Comparison of ENCODE assay signal across 8 mouse cellular contexts in genomic region chr7:80186021-80186420, GRCm38 (mm10). TPM values are rescaled to one million over a fixed set of nuclear protein-coding genes. Genes with fewer than 3 reads are reported as not detected.
DNase-seq lines count a peak whose midpoint lies in the region; ATAC-seq and TF ChIP-seq lines count a peak whose summit lies in the region.

No protein-coding gene starts in this region.

- TF ChIP-seq CTCF in lung, embryonic 14.5 days (IDR thresholded peaks at IDR 0.05; ENCODE audit: low read depth), result no peak

- H3K4me3 ChIP-seq in lung, embryonic 14.5 days (ENCODE audit: low read depth, low read length), result peak overlapping the region; percentile 57
- H3K4me3 ChIP-seq in heart, embryonic 13.5 days, result peak overlapping the region; percentile 59
- peak overlapping the region; percentile 63 for H3K4me3 ChIP-seq in myocyte

- peak overlapping the region; percentile 85 for H3K4me2 ChIP-seq in lung, embryonic 14.5 days
- H3K4me2 ChIP-seq in heart, embryonic 13.5 days, result peak overlapping the region; percentile 72
- peak overlapping the region; percentile 98 for H3K4me2 ChIP-seq in myocyte (ENCODE audit: low read depth)

- H3K4me1 ChIP-seq in lung, embryonic 14.5 days (ENCODE audit: insufficient read depth), result peaks cover 9% of the 10 kb centered on the region; the same call in 1 of the 2 replicates
- H3K4me1 ChIP-seq in heart, embryonic 13.5 days, result peaks cover 70% of the 10 kb centered on the region

- ATAC-seq in lung, embryonic 14.5 days (ENCODE audit: insufficient read depth), result no peak; the same call in 1 of the 2 replicates
- peak; percentile 26; the same call in 1 of the 2 replicates for ATAC-seq in heart, embryonic 13.5 days (ENCODE audit: extremely low read depth, insufficient number of reproducible peaks, low FRiP score, low TSS enrichment)

- 10% methylated on average over 8 of the region's 8 CpGs for WGBS in lung, embryonic 14.5 days
- WGBS in heart, embryonic 13.5 days, result 0% methylated on average over 8 of the region's 8 CpGs

- peak overlapping the region; percentile 29 for H3ac ChIP-seq in myocyte (ENCODE audit: control insufficient read depth, insufficient read length)

- H3K27me3 ChIP-seq in lung, embryonic 14.5 days (ENCODE audit: insufficient read depth, low read length), result no peaks in the 10 kb centered on the region
- peaks cover 35% of the 10 kb centered on the region for H3K27me3 ChIP-seq in heart, embryonic 13.5 days (replicated peaks)
- no peaks in the 10 kb centered on the region for H3K27me3 ChIP-seq in myocyte (ENCODE audit: control insufficient read depth, insufficient read depth, insufficient read length)

- no peak for TF ChIP-seq POLR2A in myocyte (IDR thresholded peaks at IDR 0.05; ENCODE audit: insufficient read length, low read depth)

- H3K27ac ChIP-seq in lung, embryonic 14.5 days (ENCODE audit: low read depth), result peak overlapping the region; percentile 67; the same call in 1 of the 2 replicates
- peak overlapping the region; percentile 91 for H3K27ac ChIP-seq in heart, embryonic 13.5 days (replicated peaks)

- H3K36me3 ChIP-seq in lung, embryonic 14.5 days (ENCODE audit: insufficient read depth), result no peaks in the 10 kb centered on the region
- H3K36me3 ChIP-seq in heart, embryonic 13.5 days, result no peaks in the 10 kb centered on the region; the same call in 1 of the 2 replicates
- no peaks in the 10 kb centered on the region for H3K36me3 ChIP-seq in myocyte (ENCODE audit: control insufficient read depth, insufficient read depth)

- H3K79me2 ChIP-seq in myocyte (ENCODE audit: control insufficient read depth, insufficient read depth), result peaks cover 35% of the 10 kb centered on the region

- no peak for DNase-seq in lung, embryonic 14.5 days
- no peak for DNase-seq in lung, postnatal 4 days
- peak; percentile 33 for DNase-seq in embryo, embryonic 11 days
- peak; percentile 81 for DNase-seq in kidney, postnatal 10 days
- DNase-seq in right cerebral cortex, postnatal 36 days (ENCODE audit: low spot score in 2 of 2), result no peak
- no peak for DNase-seq in cerebellum, adult 8-10 months

- peak overlapping the region; percentile 54 for H3K9ac ChIP-seq in lung, embryonic 14.5 days
- peak overlapping the region; percentile 77 for H3K9ac ChIP-seq in heart, embryonic 13.5 days

- H3K9me3 ChIP-seq in lung, embryonic 14.5 days (ENCODE audit: low read depth, low read length), result no peaks in the 10 kb centered on the region
- H3K9me3 ChIP-seq in heart, embryonic 13.5 days, result no peaks in the 10 kb centered on the region

TF ChIP-seq in myocyte, 11 proteins besides CTCF, POLR2A, EP300 and RAD21:
- peak; percentile 66 for TF ChIP-seq SRF (IDR thresholded peaks at IDR 0.05; ENCODE audit: control insufficient read depth, insufficient read length, low read depth)
- TF ChIP-seq TCF12 (IDR thresholded peaks at IDR 0.05; ENCODE audit: insufficient read depth, poor library complexity, severe bottlenecking), result no peak
- TF ChIP-seq TCF3 (IDR thresholded peaks at IDR 0.05; ENCODE audit: insufficient read length, low read depth), result no peak
- no peak for TF ChIP-seq MAX (IDR thresholded peaks at IDR 0.05; ENCODE audit: low read depth)
- no peak for TF ChIP-seq E2F4 (IDR thresholded peaks at IDR 0.05; ENCODE audit: insufficient read depth)
- TF ChIP-seq REST (IDR thresholded peaks at IDR 0.05; ENCODE audit: insufficient read depth, insufficient read length), result no peak
- no peak for TF ChIP-seq CEBPB (IDR thresholded peaks at IDR 0.05; ENCODE audit: insufficient read depth, poor library complexity, severe bottlenecking)
- no peak for TF ChIP-seq MYOG (IDR thresholded peaks at IDR 0.05; ENCODE audit: control insufficient read depth in 1 of 3, insufficient read depth in 1 of 3, insufficient read length in 2 of 3, low read depth in 2 of 3)
- no peak for TF ChIP-seq USF1 (IDR thresholded peaks at IDR 0.05; ENCODE audit: low read depth)
TF ChIP-seq in myocyte: peak in this region for 1.

RNA-seq across cellular contexts. Expression of gene Sema4b, which starts 0.6 kb away (rescaled TPM):
- polyA plus RNA-seq in lung, embryonic 14.5 days (2014; fragmentation: Nextera tagmentation; extraction: Ambion mirVana), result 11.9 and 12.8 TPM in 2 replicates
- 9.9 and 11.3 TPM in 2 replicates for polyA plus RNA-seq in heart, embryonic 13.5 days (2015; fragmentation: Nextera tagmentation; extraction: Ambion mirVana)
- polyA plus RNA-seq in myocyte (2012; fragmentation: generic; extraction: Trizol), result 11.4 TPM

RNA-seq across cellular contexts. Expression of gene Cib1, which starts 46.6 kb away (rescaled TPM):
- polyA plus RNA-seq in lung, embryonic 14.5 days (2014; fragmentation: Nextera tagmentation; extraction: Ambion mirVana), result 66.4 and 67.4 TPM in 2 replicates
- 54.2 and 57.9 TPM in 2 replicates for polyA plus RNA-seq in heart, embryonic 13.5 days (2015; fragmentation: Nextera tagmentation; extraction: Ambion mirVana)
- 98.7 TPM for polyA plus RNA-seq in myocyte (2012; fragmentation: generic; extraction: Trizol)

RNA-seq across cellular contexts. Expression of gene Gdpgp1, which starts 46.6 kb away (rescaled TPM):
- 3.9 and 4.0 TPM in 2 replicates for polyA plus RNA-seq in lung, embryonic 14.5 days (2014; fragmentation: Nextera tagmentation; extraction: Ambion mirVana)
- 3.3 and 3.7 TPM in 2 replicates for polyA plus RNA-seq in heart, embryonic 13.5 days (2015; fragmentation: Nextera tagmentation; extraction: Ambion mirVana)
- polyA plus RNA-seq in myocyte (2012; fragmentation: generic; extraction: Trizol), result 0.91 TPM

Comparison
In these comparisons a context has a peak if more than half of its experiments do, and no peak if none do; other contexts are left out.
1. DNase-seq: peak in embryo, embryonic 11 days (single experiment) and kidney, postnatal 10 days (single experiment); none in lung, embryonic 14.5 days (single experiment), lung, postnatal 4 days (0 of 2), right cerebral cortex, postnatal 36 days (0 of 2) and cerebellum, adult 8-10 months (single experiment).
2. Peak in every context shown above with its lines, with median percentiles within 50 percentile points of each other: H3K4me2 ChIP-seq and H3K4me3 ChIP-seq.